Mouse (Mus musculus): ENCODE measurements around the gene Bdh2. TPM values are rescaled to one million over a fixed set of nuclear protein-coding genes. Genes with fewer than 3 reads are reported as not detected.

Bdh2 gene
- polyA plus RNA-seq, 1 experiment, result 2.0 TPM

- Histone ChIP-seq H3K27me3 (ENCODE audit: control insufficient read depth, insufficient read depth, insufficient read length) (no peaks in the 10 kb centered on the region), H3K4me3 (ENCODE audit: insufficient read depth, poor library complexity, severe bottlenecking) (no peak overlapping the region), H3K36me3 (ENCODE audit: control insufficient read depth, insufficient read depth) (no peaks in the 10 kb centered on the region), H3ac (ENCODE audit: control insufficient read depth, insufficient read length, low read depth) (no peak overlapping the region), H3K79me3 (ENCODE audit: low read depth) (no peaks in the 10 kb centered on the region), H3K79me2 (ENCODE audit: control insufficient read depth, insufficient read depth) (no peaks in the 10 kb centered on the region)
- no peak for TF ChIP-seq CEBPB (IDR thresholded peaks at IDR 0.05; ENCODE audit: low read depth)
These were observed 32.0 kb downstream of the Bdh2 start for GRCm38 (mm10) chr3:135312916-135313491.

GRCm38 (mm10) chr3:135313727-135314126 is 32.7 kb downstream of the Bdh2 start:
- no peak overlapping the region for H3K4me3 ChIP-seq (ENCODE audit: insufficient read depth, poor library complexity, severe bottlenecking)
- no peak for TF ChIP-seq FOSL1 (IDR thresholded peaks at IDR 0.05; ENCODE audit: insufficient read depth, low read length, poor library complexity, severe bottlenecking)
- TF ChIP-seq MYOD1 (IDR thresholded peaks at IDR 0.05; ENCODE audit: control insufficient read depth, insufficient read length, low read depth), result no peak
- no peak for TF ChIP-seq CTCF (IDR thresholded peaks at IDR 0.05; ENCODE audit: control insufficient read depth, insufficient read depth, insufficient read length)
- no peak for TF ChIP-seq USF1 (IDR thresholded peaks at IDR 0.05; ENCODE audit: low read depth)
- TF ChIP-seq MAX (IDR thresholded peaks at IDR 0.05), result no peak
- TF ChIP-seq CEBPB (IDR thresholded peaks at IDR 0.05; ENCODE audit: low read depth), result no peak
- TF ChIP-seq MYOG (IDR thresholded peaks at IDR 0.05; ENCODE audit: control insufficient read depth, extremely low read depth, insufficient read length), result no peak
- no peaks in the 10 kb centered on the region for H3K27me3 ChIP-seq (ENCODE audit: control insufficient read depth, insufficient read depth, insufficient read length)
- no peaks in the 10 kb centered on the region for H3K79me2 ChIP-seq (ENCODE audit: control insufficient read depth, insufficient read depth)
- H3K79me3 ChIP-seq (ENCODE audit: low read depth), result no peaks in the 10 kb centered on the region
- H3ac ChIP-seq (ENCODE audit: control insufficient read depth, insufficient read length, low read depth), result no peak overlapping the region
- no peaks in the 10 kb centered on the region for H3K36me3 ChIP-seq (ENCODE audit: control insufficient read depth, insufficient read depth)

DNA sequence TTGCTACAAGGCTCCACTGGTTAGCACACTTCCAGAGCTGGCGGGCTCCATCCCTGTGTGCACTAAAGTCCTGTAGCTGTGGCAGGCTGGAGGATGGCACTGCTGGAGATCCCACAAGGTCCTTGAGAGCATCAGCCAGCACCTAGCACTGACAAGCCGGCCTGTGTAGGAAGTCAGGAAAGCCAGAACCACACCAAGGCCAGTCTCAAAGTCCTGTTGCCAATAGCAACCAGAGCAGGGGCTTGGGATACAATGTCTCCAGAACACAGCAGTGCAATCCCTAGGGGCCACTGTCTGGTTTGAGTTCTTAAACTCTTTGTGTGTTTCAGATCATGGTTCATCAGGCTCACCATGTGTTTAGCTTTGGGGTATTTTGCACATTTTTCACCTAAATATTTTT is 33.8 kb downstream of the Bdh2 start:
- TF ChIP-seq CTCF (IDR thresholded peaks at IDR 0.05; ENCODE audit: control insufficient read depth, insufficient read depth, insufficient read length) (no peak), MYOG (IDR thresholded peaks at IDR 0.05; ENCODE audit: control insufficient read depth, extremely low read depth, insufficient read length) (no peak), USF1 (IDR thresholded peaks at IDR 0.05; ENCODE audit: low read depth) (no peak), FOSL1 (IDR thresholded peaks at IDR 0.05; ENCODE audit: insufficient read depth, low read length, poor library complexity, severe bottlenecking) (no peak), MAX (IDR thresholded peaks at IDR 0.05) (no peak), MYOD1 (IDR thresholded peaks at IDR 0.05; ENCODE audit: control insufficient read depth, insufficient read length, low read depth) (no peak), CEBPB (IDR thresholded peaks at IDR 0.05; ENCODE audit: low read depth) (no peak)
- Histone ChIP-seq H3K4me3 (ENCODE audit: insufficient read depth, poor library complexity, severe bottlenecking) (no peak overlapping the region), H3K27me3 (ENCODE audit: control insufficient read depth, insufficient read depth, insufficient read length) (no peaks in the 10 kb centered on the region), H3K79me3 (ENCODE audit: low read depth) (no peaks in the 10 kb centered on the region), H3K79me2 (ENCODE audit: control insufficient read depth, insufficient read depth) (no peaks in the 10 kb centered on the region), H3K36me3 (ENCODE audit: control insufficient read depth, insufficient read depth) (no peaks in the 10 kb centered on the region), H3ac (ENCODE audit: control insufficient read depth, insufficient read length, low read depth) (no peak overlapping the region)

- H3K36me3 ChIP-seq (ENCODE audit: control insufficient read depth, insufficient read depth), result no peaks in the 10 kb centered on the region
- no peak for TF ChIP-seq MYOD1 (IDR thresholded peaks at IDR 0.05; ENCODE audit: control insufficient read depth, insufficient read length, low read depth)
- no peak for TF ChIP-seq MYOG (IDR thresholded peaks at IDR 0.05; ENCODE audit: control insufficient read depth, extremely low read depth, insufficient read length)
- no peak for TF ChIP-seq MAX (IDR thresholded peaks at IDR 0.05)
- no peak for TF ChIP-seq USF1 (IDR thresholded peaks at IDR 0.05; ENCODE audit: low read depth)
- TF ChIP-seq FOSL1 (IDR thresholded peaks at IDR 0.05; ENCODE audit: insufficient read depth, low read length, poor library complexity, severe bottlenecking), result no peak
- TF ChIP-seq CTCF (IDR thresholded peaks at IDR 0.05; ENCODE audit: control insufficient read depth, insufficient read depth, insufficient read length), result no peak
- no peak for TF ChIP-seq CEBPB (IDR thresholded peaks at IDR 0.05; ENCODE audit: low read depth)
- no peaks in the 10 kb centered on the region for H3K27me3 ChIP-seq (ENCODE audit: control insufficient read depth, insufficient read depth, insufficient read length)
- H3K4me3 ChIP-seq (ENCODE audit: insufficient read depth, poor library complexity, severe bottlenecking), result no peak overlapping the region
- no peak overlapping the region for H3ac ChIP-seq (ENCODE audit: control insufficient read depth, insufficient read length, low read depth)
- H3K79me2 ChIP-seq (ENCODE audit: control insufficient read depth, insufficient read depth), result no peaks in the 10 kb centered on the region
- no peaks in the 10 kb centered on the region for H3K79me3 ChIP-seq (ENCODE audit: low read depth)
These were observed 34.9 kb downstream of the Bdh2 start for GRCm38 (mm10) chr3:135315720-135316425.

DNA sequence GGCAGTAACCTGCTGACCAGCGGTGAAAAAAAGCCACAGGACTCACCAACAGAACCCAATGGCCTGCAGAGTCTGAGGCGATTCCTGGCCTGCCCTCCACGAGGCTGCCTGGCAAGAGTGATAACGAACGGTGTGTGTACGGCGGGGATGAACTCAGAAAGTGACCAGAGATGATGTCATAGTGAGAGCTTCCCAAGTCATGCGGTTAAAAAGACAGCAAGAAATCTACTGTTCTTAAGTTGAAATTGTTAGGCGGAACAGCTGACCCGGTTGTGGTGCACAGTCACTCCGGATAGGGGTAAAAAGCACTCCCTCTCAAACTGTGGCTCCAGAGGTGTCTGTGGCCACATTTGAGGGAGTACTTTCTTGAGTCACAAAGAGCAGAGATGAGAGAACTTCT is 37.3 kb downstream of the Bdh2 start:
- no peaks in the 10 kb centered on the region for H3K27me3 ChIP-seq (ENCODE audit: control insufficient read depth, insufficient read depth, insufficient read length)
- H3K79me3 ChIP-seq (ENCODE audit: low read depth), result no peaks in the 10 kb centered on the region
- no peak overlapping the region for H3ac ChIP-seq (ENCODE audit: control insufficient read depth, insufficient read length, low read depth)
- H3K79me2 ChIP-seq (ENCODE audit: control insufficient read depth, insufficient read depth), result no peaks in the 10 kb centered on the region
- TF ChIP-seq MYOG (IDR thresholded peaks at IDR 0.05; ENCODE audit: control insufficient read depth, extremely low read depth, insufficient read length) (no peak), CEBPB (IDR thresholded peaks at IDR 0.05; ENCODE audit: low read depth) (no peak), MYOD1 (IDR thresholded peaks at IDR 0.05; ENCODE audit: control insufficient read depth, insufficient read length, low read depth) (no peak), FOSL1 (IDR thresholded peaks at IDR 0.05; ENCODE audit: insufficient read depth, low read length, poor library complexity, severe bottlenecking) (no peak), USF1 (IDR thresholded peaks at IDR 0.05; ENCODE audit: low read depth) (no peak), CTCF (IDR thresholded peaks at IDR 0.05; ENCODE audit: control insufficient read depth, insufficient read depth, insufficient read length) (no peak), MAX (IDR thresholded peaks at IDR 0.05) (no peak)
- H3K36me3 ChIP-seq (ENCODE audit: control insufficient read depth, insufficient read depth), result no peaks in the 10 kb centered on the region
- no peak overlapping the region for H3K4me3 ChIP-seq (ENCODE audit: insufficient read depth, poor library complexity, severe bottlenecking)

- Histone ChIP-seq H3K79me3 (ENCODE audit: low read depth) (no peaks in the 10 kb centered on the region), H3K36me3 (ENCODE audit: control insufficient read depth, insufficient read depth) (no peaks in the 10 kb centered on the region), H3K4me3 (ENCODE audit: insufficient read depth, poor library complexity, severe bottlenecking) (no peak overlapping the region), H3K27me3 (ENCODE audit: control insufficient read depth, insufficient read depth, insufficient read length) (no peaks in the 10 kb centered on the region), H3ac (ENCODE audit: control insufficient read depth, insufficient read length, low read depth) (no peak overlapping the region), H3K79me2 (ENCODE audit: control insufficient read depth, insufficient read depth) (no peaks in the 10 kb centered on the region)
- TF ChIP-seq MAX (IDR thresholded peaks at IDR 0.05), result no peak
- no peak for TF ChIP-seq MYOG (IDR thresholded peaks at IDR 0.05; ENCODE audit: control insufficient read depth, extremely low read depth, insufficient read length)
- no peak for TF ChIP-seq CTCF (IDR thresholded peaks at IDR 0.05; ENCODE audit: control insufficient read depth, insufficient read depth, insufficient read length)
- TF ChIP-seq CEBPB (IDR thresholded peaks at IDR 0.05; ENCODE audit: low read depth), result no peak
- TF ChIP-seq FOSL1 (IDR thresholded peaks at IDR 0.05; ENCODE audit: insufficient read depth, low read length, poor library complexity, severe bottlenecking), result no peak
- TF ChIP-seq USF1 (IDR thresholded peaks at IDR 0.05; ENCODE audit: low read depth), result no peak
These were observed 43.3 kb downstream of the Bdh2 start for GRCm38 (mm10) chr3:135324354-135324753.

Data from C2C12 (cell line).